Mouse (Mus musculus): ENCODE data around the gene Nab1.

- TF ChIP-seq CTCF (IDR thresholded peaks at IDR 0.05; ENCODE audit: borderline replicate concordance, control insufficient read depth, extremely low read depth, insufficient read depth, low read length, poor library complexity): no peak
- no peak for TF ChIP-seq POLR2A (IDR thresholded peaks at IDR 0.05; ENCODE audit: control insufficient read depth, extremely low read depth, insufficient read depth, low read length, poor library complexity)
Measured at GRCm38 (mm10) chr1:52546796-52547195, 46.3 kb upstream of the Nab1 start.

Measured in thymus, adult 2 months (tissue).